Mouse (Mus musculus) testis, adult 2 months (tissue): ENCODE measurements around the gene Pear1.

Experiments
- CTCF ChIP-seq: fragments of 200-500 bp; IDR thresholded peaks from 2 replicates; pipeline ENCODE4 v1.5.1; 2012; ENCODE audit warnings: low read depth, mild to moderate bottlenecking, inconsistent platforms, low read length, moderate library complexity; ENCODE audit not compliant: control insufficient read depth, insufficient read depth, insufficient replicate concordance
- POLR2A ChIP-seq: fragments of 200-500 bp; IDR thresholded peaks from 2 replicates; pipeline ENCODE4 v1.6.1; 2012; ENCODE audit warnings: low read depth, mild to moderate bottlenecking, inconsistent platforms, low read length, moderate library complexity; ENCODE audit not compliant: control insufficient read depth

GRCm38 (mm10) chr3:87801681-87802080, 22.4 kb downstream of the Pear1 start:
- TF ChIP-seq POLR2A (no peak), CTCF (no peak)
